Mouse (Mus musculus) limb, embryonic 10.5 days (tissue): ENCODE data around the gene Slc6a9. TPM values are rescaled to one million over a fixed set of nuclear protein-coding genes. Genes with fewer than 3 reads are reported as not detected.

Experiments
- DNase-seq: peaks from one replicate; pipeline ENCODE4 v3.0.0-alpha.2; 2017; ENCODE audit warnings: low spot score
- H3K27ac ChIP-seq: fragments of 300-500 bp; sonication (generic); 2 replicates; pipeline ENCODE4 v1.5.1; 2016; ENCODE audit warnings: mild to moderate bottlenecking
- H3K27me3 ChIP-seq: fragments of 300-500 bp; sonication (generic); 2 replicates; pipeline ENCODE4 v1.6.1; 2016; ENCODE audit warnings: low read depth, mild to moderate bottlenecking; ENCODE audit not compliant: poor library complexity, severe bottlenecking
- H3K36me3 ChIP-seq: fragments of 300-500 bp; sonication (generic); 2 replicates; pipeline ENCODE4 v1.6.1; 2016; ENCODE audit warnings: mild to moderate bottlenecking, moderate library complexity
- H3K4me1 ChIP-seq: fragments of 300-500 bp; sonication (generic); 2 replicates; pipeline ENCODE4 v1.6.1; 2016
- H3K4me3 ChIP-seq: fragments of 300-500 bp; sonication (generic); 2 replicates; pipeline ENCODE4 v1.5.1; 2016; ENCODE audit warnings: mild to moderate bottlenecking, moderate library complexity
- H3K9me3 ChIP-seq: fragments of 300-500 bp; sonication (generic); replicated peaks from 2 replicates; pipeline ENCODE4 v1.6.1; 2016; ENCODE audit warnings: mild to moderate bottlenecking
- WGBS: fragments of 180-500 bp; shearing (Covaris S2); methylation state at CpG from one replicate; pipeline ENCODE4 v1.1.7; 2016; 5-methylcytosine and 5-hydroxymethylcytosine counted together
- polyA plus RNA-seq: library from polyadenylated mRNA; unstranded; fragments of >200 nt; fragmentation: Nextera tagmentation; extraction: Ambion mirVana; gene quantifications from 2 replicates; pipeline ENCODE4 v1.2.1, GENCODE M21; 2016

Gene Slc6a9
- polyA plus RNA-seq, 1 experiment from 2014 or later: 10.3 TPM

- no peak overlapping the region for H3K4me3 ChIP-seq
- H3K9me3 ChIP-seq: no peaks in the 10 kb centered on the region
- no peak for DNase-seq
- peaks cover 5% of the 10 kb centered on the region; the same call in 1 of the 2 replicates for H3K27me3 ChIP-seq
- peaks cover 24% of the 10 kb centered on the region for H3K4me1 ChIP-seq
- 83% methylated on average over 11 of the region's 11 CpGs for WGBS
- H3K27ac ChIP-seq: no peak overlapping the region
- H3K36me3 ChIP-seq: peaks cover 8% of the 10 kb centered on the region
Measured at GRCm38 (mm10) chr4:117845316-117845715, 11.0 kb downstream of the Slc6a9 start.

GRCm38 (mm10) chr4:117846261-117846660 is 12.0 kb downstream of the Slc6a9 start:
- H3K27ac ChIP-seq: peak overlapping the region; percentile 74; the same call in 1 of the 2 replicates
- WGBS: 96% methylated on average over 4 of the region's 4 CpGs
- no peak overlapping the region for H3K4me3 ChIP-seq
- H3K4me1 ChIP-seq: peaks cover 23% of the 10 kb centered on the region
- DNase-seq: no peak
- peaks cover 8% of the 10 kb centered on the region for H3K36me3 ChIP-seq
- H3K9me3 ChIP-seq: no peaks in the 10 kb centered on the region
- H3K27me3 ChIP-seq: peaks cover 5% of the 10 kb centered on the region; the same call in 1 of the 2 replicates

- peaks cover 23% of the 10 kb centered on the region for H3K4me1 ChIP-seq
- H3K36me3 ChIP-seq: peaks cover 8% of the 10 kb centered on the region
- WGBS: 31% methylated on average over 2 of the region's 2 CpGs
- H3K4me3 ChIP-seq: no peak overlapping the region
- DNase-seq: peak; percentile 66
- H3K27ac ChIP-seq: peak overlapping the region; percentile 74
- no peaks in the 10 kb centered on the region for H3K9me3 ChIP-seq
- H3K27me3 ChIP-seq: peaks cover 5% of the 10 kb centered on the region; the same call in 1 of the 2 replicates
Measured at GRCm38 (mm10) chr4:117847011-117847410, 12.7 kb downstream of the Slc6a9 start.

GRCm38 (mm10) chr4:117849063-117849462 is 14.8 kb downstream of the Slc6a9 start:
- Histone ChIP-seq H3K27ac (0 out of 2 replicates have a peak overlapping the region, but pooled peaks have one; percentile 11), H3K27me3 (peaks cover 5% of the 10 kb centered on the region; the same call in 1 of the 2 replicates), H3K4me1 (peaks cover 23% of the 10 kb centered on the region), H3K9me3 (no peaks in the 10 kb centered on the region), H3K4me3 (no peak overlapping the region), H3K36me3 (peaks cover 8% of the 10 kb centered on the region)
- 54% methylated on average over 17 of the region's 17 CpGs for WGBS
- no peak for DNase-seq

GRCm38 (mm10) chr4:117849506-117849905 is 15.2 kb downstream of the Slc6a9 start:
- Histone ChIP-seq H3K36me3 (peaks cover 8% of the 10 kb centered on the region), H3K9me3 (no peaks in the 10 kb centered on the region), H3K4me3 (no peak overlapping the region), H3K4me1 (peaks cover 23% of the 10 kb centered on the region), H3K27me3 (peaks cover 5% of the 10 kb centered on the region; the same call in 1 of the 2 replicates), H3K27ac (0 out of 2 replicates have a peak overlapping the region, but pooled peaks have one; percentile 11)
- DNase-seq: no peak
- 78% methylated on average over 5 of the region's 5 CpGs for WGBS

GRCm38 (mm10) chr4:117850176-117850575 is 15.9 kb downstream of the Slc6a9 start:
- no peak overlapping the region for H3K27ac ChIP-seq
- no peak for DNase-seq
- H3K36me3 ChIP-seq: peaks cover 6% of the 10 kb centered on the region
- H3K4me3 ChIP-seq: no peak overlapping the region
- H3K27me3 ChIP-seq: peaks cover 5% of the 10 kb centered on the region; the same call in 1 of the 2 replicates
- H3K9me3 ChIP-seq: no peaks in the 10 kb centered on the region
- 80% methylated on average over 7 of the region's 7 CpGs for WGBS
- H3K4me1 ChIP-seq: peaks cover 26% of the 10 kb centered on the region

GRCm38 (mm10) chr4:117850871-117851270 is 16.6 kb downstream of the Slc6a9 start:
- WGBS: 83% methylated on average over 7 of the region's 7 CpGs
- H3K27me3 ChIP-seq: peaks cover 5% of the 10 kb centered on the region; the same call in 1 of the 2 replicates
- H3K27ac ChIP-seq: no peak overlapping the region
- no peak for DNase-seq
- no peaks in the 10 kb centered on the region; the same call in 1 of the 2 replicates for H3K36me3 ChIP-seq
- H3K4me1 ChIP-seq: peaks cover 30% of the 10 kb centered on the region
- no peak overlapping the region for H3K4me3 ChIP-seq
- no peaks in the 10 kb centered on the region for H3K9me3 ChIP-seq

GRCm38 (mm10) chr4:117852152-117852868 is 18.0 kb downstream of the Slc6a9 start:
- no peak overlapping the region for H3K4me3 ChIP-seq
- 94% methylated on average over 10 of the region's 10 CpGs for WGBS
- peaks cover 9% of the 10 kb centered on the region; the same call in 1 of the 2 replicates for H3K36me3 ChIP-seq
- H3K4me1 ChIP-seq: peaks cover 20% of the 10 kb centered on the region
- H3K27ac ChIP-seq: no peak overlapping the region
- no peak for DNase-seq
- no peaks in the 10 kb centered on the region for H3K9me3 ChIP-seq
- H3K27me3 ChIP-seq: peaks cover 5% of the 10 kb centered on the region; the same call in 1 of the 2 replicates

- Histone ChIP-seq H3K27ac (peak overlapping the region; percentile 11; the same call in 1 of the 2 replicates), H3K4me1 (peaks cover 18% of the 10 kb centered on the region; the same call in 1 of the 2 replicates), H3K27me3 (no peaks in the 10 kb centered on the region), H3K9me3 (no peaks in the 10 kb centered on the region), H3K36me3 (peaks cover 14% of the 10 kb centered on the region; the same call in 1 of the 2 replicates), H3K4me3 (no peak overlapping the region)
- DNase-seq: no peak
- 89% methylated on average over 9 of the region's 9 CpGs for WGBS
Measured at GRCm38 (mm10) chr4:117855146-117855545, 20.8 kb downstream of the Slc6a9 start.

GRCm38 (mm10) chr4:117858794-117859193 is 24.5 kb downstream of the Slc6a9 start:
- WGBS: 74% methylated on average over 3 of the region's 3 CpGs
- no peaks in the 10 kb centered on the region for H3K9me3 ChIP-seq
- H3K4me3 ChIP-seq: no peak overlapping the region
- DNase-seq: peak; percentile 63
- H3K36me3 ChIP-seq: peaks cover 14% of the 10 kb centered on the region; the same call in 1 of the 2 replicates
- H3K27me3 ChIP-seq: no peaks in the 10 kb centered on the region
- H3K27ac ChIP-seq: no peak overlapping the region
- peaks cover 29% of the 10 kb centered on the region; the same call in 1 of the 2 replicates for H3K4me1 ChIP-seq

- no peaks in the 10 kb centered on the region for H3K9me3 ChIP-seq
- DNase-seq: no peak
- 92% methylated on average over 9 of the region's 9 CpGs for WGBS
- H3K27ac ChIP-seq: no peak overlapping the region
- H3K4me1 ChIP-seq: peaks cover 24% of the 10 kb centered on the region; the same call in 1 of the 2 replicates
- peaks cover 16% of the 10 kb centered on the region; the same call in 1 of the 2 replicates for H3K36me3 ChIP-seq
- no peaks in the 10 kb centered on the region for H3K27me3 ChIP-seq
- no peak overlapping the region for H3K4me3 ChIP-seq
Measured at GRCm38 (mm10) chr4:117860570-117860969, 26.3 kb downstream of the Slc6a9 start.

GRCm38 (mm10) chr4:117862823-117863222 is 28.5 kb downstream of the Slc6a9 start:
- H3K27me3 ChIP-seq: no peaks in the 10 kb centered on the region
- WGBS: 38% methylated on average over 4 of the region's 4 CpGs
- H3K36me3 ChIP-seq: 0 out of 2 replicates have a peak, but pooled peaks cover 2% of the 10 kb centered on the region
- H3K4me3 ChIP-seq: no peak overlapping the region
- H3K9me3 ChIP-seq: no peaks in the 10 kb centered on the region
- H3K27ac ChIP-seq: no peak overlapping the region
- peaks cover 31% of the 10 kb centered on the region for H3K4me1 ChIP-seq
- DNase-seq: no peak

- Histone ChIP-seq H3K4me3 (no peak overlapping the region), H3K4me1 (peaks cover 30% of the 10 kb centered on the region), H3K36me3 (0 out of 2 replicates have a peak, but pooled peaks cover 2% of the 10 kb centered on the region), H3K27me3 (no peaks in the 10 kb centered on the region), H3K9me3 (no peaks in the 10 kb centered on the region), H3K27ac (no peak overlapping the region)
- DNase-seq: no peak
- WGBS: 72% methylated on average over 9 of the region's 9 CpGs
Measured at GRCm38 (mm10) chr4:117866083-117866482, 31.8 kb downstream of the Slc6a9 start.
